Mouse (Mus musculus): ENCODE results near the gene Grasp. TPM values are rescaled to one million over a fixed set of nuclear protein-coding genes. Genes with fewer than 3 reads are reported as not detected.
A peak's percentile ranks its signal among the peaks of the same experiment; 100 is the strongest.

Grasp gene
- polyA plus RNA-seq, 1 experiment from 2014 or later: 0.95 TPM

DNA sequence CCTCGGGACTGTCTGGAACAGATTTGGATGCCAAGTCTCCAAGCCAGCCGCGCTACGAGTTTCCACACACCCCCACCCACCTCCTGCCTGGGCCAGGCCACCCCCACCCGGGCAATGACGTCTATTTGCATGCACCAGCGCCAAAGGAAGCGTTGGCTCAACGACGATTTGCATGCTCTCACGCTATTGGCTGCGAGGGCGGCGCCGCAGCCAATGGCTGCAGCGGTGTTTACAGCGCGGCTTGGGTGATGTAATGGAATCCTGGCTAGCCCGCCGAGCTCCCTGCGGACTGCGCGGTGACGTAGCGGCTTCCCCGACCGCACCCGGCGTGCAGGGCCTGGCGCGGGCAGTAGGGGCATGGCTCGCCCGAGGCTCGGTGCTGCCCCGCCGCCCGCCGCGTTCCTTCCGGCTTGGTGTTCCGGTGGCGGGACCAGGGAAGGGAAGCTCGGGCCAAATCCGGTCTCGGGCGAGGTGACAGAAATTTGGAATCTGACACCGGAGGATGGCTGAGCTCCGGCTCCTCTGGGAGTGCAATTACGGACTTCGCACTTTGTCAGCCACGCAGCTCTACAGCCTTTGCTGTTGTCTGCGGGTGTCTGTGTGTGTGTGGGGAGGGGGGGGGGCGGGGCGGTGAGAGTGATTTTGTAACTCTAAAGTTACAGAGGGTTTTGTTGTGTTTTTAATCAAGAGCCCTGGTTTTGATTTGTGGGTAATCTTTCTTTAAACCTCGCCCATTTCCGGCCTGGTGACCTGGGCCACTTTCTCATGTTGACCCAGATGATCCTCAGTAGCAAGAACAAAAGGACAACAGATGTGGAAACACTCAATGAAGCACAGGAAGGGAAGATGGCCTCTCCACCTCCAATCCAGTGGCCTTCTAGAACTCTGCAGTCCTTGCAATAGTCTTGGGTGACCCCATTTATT, 22.5 kb downstream of the Grasp start:
- Histone ChIP-seq H3K36me3 (ENCODE audit: control insufficient read depth, insufficient read depth, low read length) (no peaks in the 10 kb centered on the region), H3K9me3 (replicated peaks; ENCODE audit: control insufficient read depth, low read length, poor library complexity, severe bottlenecking) (no peaks in the 10 kb centered on the region), H3K27ac (ENCODE audit: low read length) (peak overlapping the region; percentile 83), H3K4me1 (ENCODE audit: control insufficient read depth, insufficient read depth, low read length) (peaks cover 8% of the 10 kb centered on the region), H3K4me3 (ENCODE audit: low read depth, low read length) (peak overlapping the region; percentile 60), H3K27me3 (ENCODE audit: control insufficient read depth, insufficient read depth, low read depth, low read length) (no peaks in the 10 kb centered on the region), H3K4me2 (ENCODE audit: low read length) (peak overlapping the region; percentile 82), H3K9ac (ENCODE audit: low read depth, low read length) (peak overlapping the region; percentile 75)
- ATAC-seq: peak; percentile 98
- WGBS: 2% methylated on average over 53 of the region's 56 CpGs

DNA sequence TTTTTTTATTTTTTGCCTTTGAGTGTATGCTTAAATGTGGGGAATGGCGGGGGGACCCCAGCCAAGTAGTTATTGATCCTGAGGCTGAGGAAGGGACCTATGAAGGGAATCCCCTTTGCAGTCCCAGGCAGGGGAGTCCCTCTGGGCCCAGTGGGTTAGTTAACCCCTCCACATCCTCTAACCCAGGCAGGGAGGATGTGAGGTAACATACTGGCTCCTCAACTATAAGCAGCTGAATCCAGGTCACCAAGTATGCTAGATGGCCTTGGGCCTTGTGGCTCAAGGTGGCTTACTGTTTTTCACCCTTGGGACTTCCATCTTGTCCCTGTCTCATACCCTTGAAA, 23.1 kb downstream of the Grasp start:
- Histone ChIP-seq H3K36me3 (ENCODE audit: control insufficient read depth, insufficient read depth, low read length) (no peaks in the 10 kb centered on the region), H3K4me1 (ENCODE audit: control insufficient read depth, insufficient read depth, low read length) (peaks cover 8% of the 10 kb centered on the region), H3K27ac (ENCODE audit: low read length) (no peak overlapping the region), H3K4me2 (ENCODE audit: low read length) (peak overlapping the region; percentile 82), H3K4me3 (ENCODE audit: low read depth, low read length) (peak overlapping the region; percentile 60; the same call in 1 of the 2 replicates), H3K9ac (ENCODE audit: low read depth, low read length) (peak overlapping the region; percentile 75; the same call in 1 of the 2 replicates), H3K27me3 (ENCODE audit: control insufficient read depth, insufficient read depth, low read depth, low read length) (no peaks in the 10 kb centered on the region), H3K9me3 (replicated peaks; ENCODE audit: control insufficient read depth, low read length, poor library complexity, severe bottlenecking) (no peaks in the 10 kb centered on the region)
- no peak for ATAC-seq
- WGBS: 95% methylated on average over 1 of the region's 1 CpGs

DNA sequence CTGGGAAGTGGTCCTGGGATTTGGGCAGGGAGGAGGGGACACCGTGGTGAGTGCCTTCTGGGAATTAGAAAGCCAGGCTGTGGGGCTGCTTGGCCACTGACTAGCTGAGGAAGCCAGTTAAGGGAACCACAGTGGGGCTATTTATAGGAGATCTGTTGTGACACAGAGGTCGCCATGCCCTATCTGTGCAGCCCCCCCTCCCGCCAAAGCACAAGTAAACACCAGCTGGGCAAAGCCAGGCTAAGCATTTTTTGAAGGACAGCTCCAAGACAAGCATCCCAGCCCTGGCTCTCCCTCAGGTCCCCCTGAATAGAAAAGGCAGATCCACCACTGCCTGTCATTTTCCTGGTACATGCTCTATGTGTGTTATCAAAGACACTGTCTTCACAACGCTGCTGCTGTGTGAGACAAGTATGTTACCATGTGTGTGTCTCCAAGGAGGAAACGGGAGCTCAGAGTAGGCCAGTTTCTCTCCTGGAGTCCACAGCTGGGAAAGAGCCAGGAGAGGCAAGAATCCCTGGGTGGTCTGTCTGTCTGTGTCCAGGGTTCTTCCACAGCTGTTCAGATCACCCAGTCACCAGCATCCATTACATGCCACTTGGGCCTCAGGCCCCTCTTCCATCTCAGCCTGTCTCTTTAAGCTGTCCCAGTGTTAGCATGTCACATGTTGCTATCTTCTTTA, 24.2 kb downstream of the Grasp start:
- ATAC-seq: no peak
- Histone ChIP-seq H3K27me3 (ENCODE audit: control insufficient read depth, insufficient read depth, low read depth, low read length) (no peaks in the 10 kb centered on the region), H3K4me2 (ENCODE audit: low read length) (no peak overlapping the region), H3K27ac (ENCODE audit: low read length) (no peak overlapping the region), H3K9ac (ENCODE audit: low read depth, low read length) (no peak overlapping the region), H3K9me3 (replicated peaks; ENCODE audit: control insufficient read depth, low read length, poor library complexity, severe bottlenecking) (no peaks in the 10 kb centered on the region), H3K36me3 (ENCODE audit: control insufficient read depth, insufficient read depth, low read length) (no peaks in the 10 kb centered on the region), H3K4me3 (ENCODE audit: low read depth, low read length) (no peak overlapping the region), H3K4me1 (ENCODE audit: control insufficient read depth, insufficient read depth, low read length) (peaks cover 8% of the 10 kb centered on the region)
- WGBS: 74% methylated on average over 5 of the region's 5 CpGs

DNA sequence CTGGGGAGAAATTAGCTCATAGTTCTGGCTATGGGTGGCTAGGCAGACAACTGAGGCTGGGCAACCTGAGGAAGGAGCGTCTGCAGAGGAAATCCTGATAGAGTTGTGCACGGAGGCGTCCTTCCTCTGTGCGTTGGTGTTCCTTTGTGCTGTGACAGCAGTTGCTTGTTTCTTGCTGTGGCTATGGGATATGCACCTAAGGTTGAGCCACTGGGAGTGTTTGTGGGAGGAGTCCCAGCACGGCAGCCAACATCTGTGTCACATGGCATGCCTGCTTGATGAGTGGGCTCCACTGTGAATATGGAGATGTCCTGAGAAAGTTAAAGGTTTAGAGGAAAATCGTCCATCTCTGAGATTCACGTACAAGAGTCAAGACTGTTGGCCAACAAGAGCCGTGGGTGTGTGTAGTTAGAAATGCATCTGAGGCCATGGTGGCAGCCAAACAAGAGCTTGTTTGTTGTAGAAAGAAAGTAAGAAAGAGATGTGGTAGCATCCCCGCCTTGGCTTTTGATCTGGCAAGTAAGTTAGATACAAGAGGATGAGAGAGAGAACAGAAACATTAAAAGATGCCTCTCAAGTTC, 26.3 kb downstream of the Grasp start:
- no peak for ATAC-seq
- H3K4me3 ChIP-seq (ENCODE audit: low read depth, low read length): no peak overlapping the region
- peaks cover 11% of the 10 kb centered on the region for H3K4me1 ChIP-seq (ENCODE audit: control insufficient read depth, insufficient read depth, low read length)
- H3K4me2 ChIP-seq (ENCODE audit: low read length): no peak overlapping the region
- 79% methylated on average over 9 of the region's 9 CpGs for WGBS
- no peaks in the 10 kb centered on the region for H3K27me3 ChIP-seq (ENCODE audit: control insufficient read depth, insufficient read depth, low read depth, low read length)
- H3K9me3 ChIP-seq (replicated peaks; ENCODE audit: control insufficient read depth, low read length, poor library complexity, severe bottlenecking): no peaks in the 10 kb centered on the region
- no peak overlapping the region for H3K9ac ChIP-seq (ENCODE audit: low read depth, low read length)
- no peak overlapping the region for H3K27ac ChIP-seq (ENCODE audit: low read length)
- H3K36me3 ChIP-seq (ENCODE audit: control insufficient read depth, insufficient read depth, low read length): no peaks in the 10 kb centered on the region

DNA sequence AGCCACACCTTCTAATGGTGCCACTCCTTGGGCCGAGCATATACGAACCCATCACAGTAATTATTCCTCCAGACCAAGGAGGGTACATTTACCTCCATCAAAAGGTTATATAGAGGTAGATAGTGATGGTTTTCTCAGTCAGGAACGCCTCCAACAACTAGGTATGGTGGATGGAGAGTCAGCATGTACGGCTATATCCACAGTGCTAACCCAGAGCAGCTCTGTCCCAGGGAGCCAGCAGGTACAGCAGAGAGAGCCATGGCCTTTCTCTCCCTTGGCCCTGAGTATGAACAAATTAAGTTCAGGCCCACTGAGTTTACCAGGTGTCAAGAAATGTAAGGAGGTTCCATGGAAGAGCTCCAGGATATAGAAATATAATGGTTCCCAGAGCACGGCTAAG, 27.9 kb downstream of the Grasp start:
- Histone ChIP-seq H3K27me3 (ENCODE audit: control insufficient read depth, insufficient read depth, low read depth, low read length) (no peaks in the 10 kb centered on the region), H3K4me3 (ENCODE audit: low read depth, low read length) (no peak overlapping the region), H3K4me2 (ENCODE audit: low read length) (no peak overlapping the region), H3K36me3 (ENCODE audit: control insufficient read depth, insufficient read depth, low read length) (no peaks in the 10 kb centered on the region), H3K27ac (ENCODE audit: low read length) (no peak overlapping the region), H3K4me1 (ENCODE audit: control insufficient read depth, insufficient read depth, low read length) (peaks cover 5% of the 10 kb centered on the region), H3K9me3 (replicated peaks; ENCODE audit: control insufficient read depth, low read length, poor library complexity, severe bottlenecking) (no peaks in the 10 kb centered on the region), H3K9ac (ENCODE audit: low read depth, low read length) (no peak overlapping the region)
- no peak for ATAC-seq
- 86% methylated on average over 5 of the region's 5 CpGs for WGBS

DNA sequence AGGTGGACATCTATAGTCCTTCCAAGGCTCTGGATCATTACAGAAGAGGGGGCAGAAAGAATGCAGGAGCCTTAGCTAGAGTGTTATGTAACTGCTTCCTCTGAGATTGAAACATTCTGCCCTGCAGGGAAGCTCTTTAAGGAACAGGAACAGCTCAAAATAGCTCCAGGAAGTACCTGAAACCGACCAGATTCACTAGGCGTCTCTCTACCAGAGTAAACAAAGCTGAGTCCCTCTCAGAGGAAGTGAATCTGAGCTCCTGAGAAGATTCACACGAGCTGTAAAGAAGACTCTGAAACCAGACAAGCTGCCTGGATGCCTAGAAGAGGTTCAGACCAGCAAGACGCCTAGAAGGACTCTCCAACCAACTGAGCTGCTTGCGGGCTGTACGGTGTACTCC, 28.6 kb downstream of the Grasp start:
- Histone ChIP-seq H3K27me3 (ENCODE audit: control insufficient read depth, insufficient read depth, low read depth, low read length) (no peaks in the 10 kb centered on the region), H3K4me2 (ENCODE audit: low read length) (no peak overlapping the region), H3K4me1 (ENCODE audit: control insufficient read depth, insufficient read depth, low read length) (peaks cover 3% of the 10 kb centered on the region; the same call in 1 of the 2 replicates), H3K9me3 (replicated peaks; ENCODE audit: control insufficient read depth, low read length, poor library complexity, severe bottlenecking) (no peaks in the 10 kb centered on the region), H3K36me3 (ENCODE audit: control insufficient read depth, insufficient read depth, low read length) (no peaks in the 10 kb centered on the region), H3K4me3 (ENCODE audit: low read depth, low read length) (no peak overlapping the region), H3K9ac (ENCODE audit: low read depth, low read length) (no peak overlapping the region), H3K27ac (ENCODE audit: low read length) (no peak overlapping the region)
- no peak for ATAC-seq
- 90% methylated on average over 6 of the region's 6 CpGs for WGBS

DNA sequence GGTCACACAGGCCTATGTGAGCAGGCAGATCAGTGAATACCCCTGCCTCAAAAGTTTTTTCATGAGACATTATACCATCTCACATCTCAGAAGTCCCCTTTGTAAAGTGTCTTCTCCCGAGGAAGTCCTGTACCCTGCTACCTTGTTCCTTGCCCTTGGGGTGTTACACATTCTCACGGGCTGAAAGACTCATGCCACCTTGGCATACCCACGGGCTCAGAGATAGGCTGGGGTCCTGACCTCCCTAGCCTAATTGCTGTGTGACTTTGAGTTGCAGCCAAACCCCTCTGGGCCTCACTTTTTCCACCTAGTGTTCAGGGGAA, 29.5 kb downstream of the Grasp start:
- WGBS: 36% methylated on average over 3 of the region's 3 CpGs
- H3K36me3 ChIP-seq (ENCODE audit: control insufficient read depth, insufficient read depth, low read length): no peaks in the 10 kb centered on the region
- H3K4me1 ChIP-seq (ENCODE audit: control insufficient read depth, insufficient read depth, low read length): peaks cover 3% of the 10 kb centered on the region; the same call in 1 of the 2 replicates
- H3K27ac ChIP-seq (ENCODE audit: low read length): 0 out of 2 replicates have a peak overlapping the region, but pooled peaks have one; percentile 45
- H3K4me3 ChIP-seq (ENCODE audit: low read depth, low read length): peak overlapping the region; percentile 71
- peak overlapping the region; percentile 74 for H3K4me2 ChIP-seq (ENCODE audit: low read length)
- no peak for ATAC-seq
- peak overlapping the region; percentile 90 for H3K9ac ChIP-seq (ENCODE audit: low read depth, low read length)
- H3K27me3 ChIP-seq (ENCODE audit: control insufficient read depth, insufficient read depth, low read depth, low read length): no peaks in the 10 kb centered on the region
- H3K9me3 ChIP-seq (replicated peaks; ENCODE audit: control insufficient read depth, low read length, poor library complexity, severe bottlenecking): no peaks in the 10 kb centered on the region

DNA sequence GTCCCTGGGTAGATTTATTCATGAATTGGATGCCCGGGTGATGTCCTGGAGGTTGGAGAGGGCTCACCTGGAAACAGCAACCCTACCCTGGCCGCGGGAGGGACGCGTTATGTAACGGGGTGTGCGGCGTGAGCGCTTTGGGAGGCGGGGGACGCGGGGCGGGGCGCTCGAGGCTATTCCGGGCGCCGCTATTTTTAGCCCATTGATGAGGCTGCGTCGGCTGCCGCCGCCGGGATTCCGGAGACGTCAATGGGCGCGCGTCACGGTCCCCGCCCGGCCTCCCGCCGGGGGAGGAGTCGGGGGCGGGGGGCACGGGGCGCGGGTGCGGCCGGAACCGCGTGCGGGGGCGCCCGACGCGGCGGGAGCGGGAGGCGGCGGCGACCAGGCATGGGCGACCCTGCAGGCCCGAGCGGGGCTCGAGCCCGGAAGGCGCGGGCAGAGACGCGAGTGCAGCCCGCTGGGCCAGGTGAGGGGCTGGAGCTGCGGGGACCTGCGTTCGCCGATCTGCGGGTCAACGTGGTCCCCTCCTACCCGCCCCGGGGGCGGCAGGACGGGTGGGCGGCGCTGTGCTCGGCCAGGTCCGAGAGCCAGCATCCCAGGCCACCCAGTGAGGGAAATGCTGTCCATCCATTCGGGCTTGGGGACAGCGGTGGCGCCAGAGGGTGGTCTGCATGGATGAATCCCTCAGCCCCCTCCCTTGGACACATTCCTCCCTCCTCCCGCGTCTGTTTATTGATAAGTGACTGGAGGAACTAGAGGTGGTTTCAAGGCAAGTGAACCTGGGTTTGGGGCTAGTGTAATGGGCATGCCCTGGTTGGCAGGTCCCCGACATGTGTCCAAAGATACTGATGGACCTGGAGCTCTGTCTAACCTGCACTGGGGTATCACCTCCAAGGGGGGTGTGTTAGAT, 30.2 kb downstream of the Grasp start, which contains the start of gene Nr4a1:
Gene Nr4a1, plus strand, starts transcription at position 384 of the 910 bp plus-strand sequence.
- ATAC-seq: peak; percentile 69
- peak within 1 kb of the TSS; percentile 71 for H3K4me3 ChIP-seq (ENCODE audit: low read depth, low read length)
- H3K9me3 ChIP-seq (replicated peaks; ENCODE audit: control insufficient read depth, low read length, poor library complexity, severe bottlenecking): no peaks in the 10 kb centered on the region
- H3K4me2 ChIP-seq (ENCODE audit: low read length): peak within 1 kb of the TSS; percentile 74
- peak within 1 kb of the TSS; percentile 45; the same call in 1 of the 2 replicates for H3K27ac ChIP-seq (ENCODE audit: low read length)
- peak within 1 kb of the TSS; percentile 90 for H3K9ac ChIP-seq (ENCODE audit: low read depth, low read length)
- H3K36me3 ChIP-seq (ENCODE audit: control insufficient read depth, insufficient read depth, low read length): no peaks in the 10 kb centered on the region
- peaks cover 3% of the 10 kb centered on the region; the same call in 1 of the 2 replicates for H3K4me1 ChIP-seq (ENCODE audit: control insufficient read depth, insufficient read depth, low read length)
- under 1% methylated on average over 72 of the region's 82 CpGs for whole genome bisulfite sequencing
- no peaks in the 10 kb centered on the region for H3K27me3 ChIP-seq (ENCODE audit: control insufficient read depth, insufficient read depth, low read depth, low read length)
